Mouse (Mus musculus) adipocyte (in vitro differentiated cells): Measurements from ENCODE around the gene Syngr4.
"Not testable (repeated sequence)": the region's sequence is repeated elsewhere in the genome, so short reads cannot be mapped to it uniquely, and the experiment has no call there.

Source experiments
- DNase-seq: peaks from one replicate; pipeline ENCODE4 v3.0.0-alpha.2; 2016; ENCODE audit warnings: low spot score

Syngr4 gene

DNA sequence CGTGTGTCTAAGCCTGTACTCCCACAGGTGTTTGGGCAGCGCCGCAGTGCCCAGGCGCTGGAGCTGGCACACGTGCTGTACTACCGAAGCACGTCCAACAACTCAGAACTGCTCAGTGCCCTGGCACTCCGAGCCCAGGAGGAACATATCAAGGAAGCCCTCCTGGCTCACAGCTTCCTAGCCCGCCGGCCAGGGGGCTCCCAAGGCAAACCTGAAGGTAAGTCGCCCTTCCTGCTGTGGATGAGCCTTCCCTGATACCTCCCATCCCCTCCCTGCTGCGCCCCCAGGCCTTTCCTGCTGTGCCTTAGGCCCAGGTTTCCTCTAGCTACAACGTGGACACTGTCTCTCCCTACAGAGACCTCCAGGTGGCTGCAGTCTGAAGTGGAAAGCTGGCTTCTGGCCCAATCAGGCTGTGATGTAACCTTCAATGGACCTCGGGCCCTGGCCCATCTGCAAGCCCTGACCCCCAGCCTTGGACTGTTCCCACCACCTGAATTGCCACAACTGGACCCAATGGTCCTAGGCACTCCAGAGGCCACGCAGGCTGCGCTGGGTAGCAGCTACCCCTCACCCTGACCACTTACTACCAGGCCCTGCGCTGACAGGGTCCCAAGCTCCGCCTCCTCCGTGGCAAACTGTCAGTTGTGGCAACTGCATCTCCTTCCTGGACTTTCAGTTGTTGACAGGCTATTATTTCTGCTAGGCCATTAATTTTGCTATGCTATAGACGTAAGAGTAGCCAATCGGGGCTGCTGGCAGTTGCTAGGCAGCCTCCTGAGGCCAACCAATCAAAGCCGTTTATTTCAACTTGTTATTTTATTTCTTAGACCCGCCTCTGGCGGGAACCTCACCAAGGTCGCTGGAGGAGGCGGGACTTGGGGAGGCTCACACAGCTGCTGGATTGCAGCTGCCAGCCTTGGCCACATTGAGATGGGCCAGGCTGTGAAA, 19.8 kb upstream of the Syngr4 start:
- peak; percentile 17 for DNase-seq

- no peak for DNase-seq
These were observed 18.5 kb upstream of the Syngr4 start for GRCm38 (mm10) chr7:45915011-45915410.

- no peak for DNase-seq
These were observed 17.6 kb upstream of the Syngr4 start for GRCm38 (mm10) chr7:45914067-45914466.

DNA sequence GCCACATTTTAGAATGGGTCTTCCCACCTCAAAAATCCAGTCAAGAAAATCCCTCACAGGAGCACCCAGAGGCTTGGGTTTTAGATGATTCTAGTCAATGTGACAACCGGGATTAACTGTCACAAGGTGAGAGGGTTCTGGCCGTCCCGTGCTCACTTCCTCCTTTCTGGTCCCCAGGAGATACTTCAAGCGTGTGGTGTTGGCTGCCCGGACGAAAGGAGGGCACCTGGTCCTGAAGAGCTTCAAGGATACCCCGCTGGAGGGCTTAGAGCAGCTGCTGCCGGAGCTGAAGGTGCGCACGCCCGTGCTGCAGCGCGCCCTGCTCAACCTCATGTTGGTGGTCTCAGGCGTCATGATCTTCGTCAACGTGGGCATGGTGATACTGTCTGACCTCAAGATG, 12.6 kb upstream of the Syngr4 start:
- DNase-seq, result no peak

DNA sequence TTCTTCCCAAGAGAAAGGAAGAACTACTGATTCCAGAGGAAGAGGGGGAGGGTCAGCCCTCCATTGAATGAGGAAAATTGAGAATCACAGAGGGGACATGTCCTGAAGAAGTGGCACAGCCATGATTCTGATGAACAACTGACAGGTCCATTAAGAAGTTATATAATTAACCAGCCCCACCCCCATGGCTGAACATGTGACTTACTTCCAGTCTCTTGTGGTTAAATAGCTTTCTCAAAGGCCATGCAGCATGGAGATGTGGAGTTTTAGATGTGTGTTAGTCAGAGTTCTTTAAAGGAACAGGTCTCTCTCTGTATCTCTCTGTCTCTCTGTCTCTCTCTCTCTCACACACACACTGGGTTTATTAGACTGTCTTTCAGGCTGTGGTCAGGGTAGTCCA, 11.9 kb upstream of the Syngr4 start:
- no peak for DNase-seq

DNA sequence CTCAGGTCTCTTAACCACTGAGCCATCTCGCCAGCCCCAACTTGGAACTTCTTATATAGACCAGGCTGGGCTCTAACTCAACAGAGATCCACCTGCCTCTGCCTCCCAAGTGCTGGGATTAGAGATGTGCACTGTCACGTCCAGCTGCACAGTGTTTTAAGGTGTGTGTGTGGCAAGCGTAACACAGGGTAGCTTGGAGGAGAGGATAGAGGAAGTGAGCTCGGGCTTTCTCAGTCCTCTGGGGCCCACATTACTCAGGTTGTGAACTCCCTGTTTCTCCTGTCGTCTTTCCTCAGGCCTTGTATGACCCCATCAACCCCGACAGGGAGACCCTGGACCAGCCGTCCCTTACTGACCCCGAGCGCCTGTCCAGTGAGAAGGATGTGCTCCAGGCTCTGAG, 10.1 kb upstream of the Syngr4 start:
- no peak for DNase-seq

DNA sequence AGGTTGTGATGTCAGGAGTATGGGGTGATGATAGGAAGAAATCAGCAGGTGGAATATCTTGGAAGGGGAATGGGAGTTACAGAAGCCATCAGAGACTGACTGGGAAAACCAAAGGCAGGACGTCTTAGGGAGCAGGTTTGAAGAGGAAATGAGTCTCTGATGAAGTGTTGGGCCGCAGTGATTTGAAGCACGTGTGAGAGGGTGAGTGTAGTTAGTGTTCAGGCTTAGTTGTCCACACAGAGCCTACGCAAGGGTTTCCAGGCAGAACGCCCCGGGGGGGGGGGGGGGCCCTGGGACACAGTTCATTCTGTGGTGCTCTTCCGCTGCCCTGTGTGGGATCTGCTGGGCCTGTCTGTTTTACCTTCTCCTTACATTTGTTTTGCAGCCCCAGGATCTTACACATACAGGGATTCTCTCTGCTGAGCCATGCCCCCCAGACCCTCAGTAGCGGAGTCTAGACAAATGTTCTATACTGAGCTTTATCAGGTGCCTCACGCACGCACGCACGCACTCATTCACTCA, 6.0 kb upstream of the Syngr4 start:
- DNase-seq, result no peak

- DNase-seq, result peak; percentile 23
These were observed 5.0 kb upstream of the Syngr4 start for GRCm38 (mm10) chr7:45901562-45901961.

- peak; percentile 47 for DNase-seq
These were observed 1.6 kb upstream of the Syngr4 start for GRCm38 (mm10) chr7:45898125-45898524.

GRCm38 (mm10) chr7:45897258-45897757, 794 bp upstream of the Syngr4 start:
- DNase-seq, result no peak

DNA sequence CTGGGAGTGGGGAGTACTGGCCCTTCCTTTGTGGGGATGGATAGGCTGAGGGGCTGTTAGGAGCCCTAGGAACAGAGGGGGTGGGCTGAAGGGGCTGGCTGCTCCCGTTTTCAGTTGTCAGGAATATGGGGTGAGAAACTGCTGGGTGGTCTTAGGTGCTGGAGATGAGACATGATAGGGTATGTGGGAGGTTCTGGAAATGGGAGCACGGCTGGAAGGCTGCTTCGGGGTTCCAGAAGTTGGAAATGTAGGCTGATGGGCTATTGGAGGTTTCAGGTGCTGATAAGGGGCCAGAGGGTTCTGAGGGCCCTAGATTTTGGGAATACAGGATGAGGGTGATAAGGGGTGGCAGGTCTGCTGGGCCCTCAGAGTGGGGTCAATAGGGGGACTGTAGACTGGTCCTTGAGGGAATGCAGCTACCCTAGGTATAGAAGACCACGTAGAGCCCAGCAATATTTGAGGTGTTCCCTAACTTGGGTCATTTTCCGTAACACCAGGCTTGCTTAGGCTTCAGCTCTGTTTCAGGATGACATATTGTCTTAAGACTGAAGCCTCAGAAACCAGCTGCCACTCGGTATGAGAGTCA, 490 bp downstream of the Syngr4 start:
- DNase-seq, result no peak

- no peak for DNase-seq
These were observed 3.9 kb downstream of the Syngr4 start for GRCm38 (mm10) chr7:45892651-45893050.

GRCm38 (mm10) chr7:45887246-45887645, 9.3 kb downstream of the Syngr4 start:
- DNase-seq, result no peak

GRCm38 (mm10) chr7:45881011-45881410, 15.5 kb downstream of the Syngr4 start:
- no peak for DNase-seq

GRCm38 (mm10) chr7:45880531-45880930, 16.0 kb downstream of the Syngr4 start:
- DNase-seq, result no peak

- DNase-seq, result not testable (repeated sequence)
These were observed 18.2 kb downstream of the Syngr4 start, which contains the start of gene Grin2d for GRCm38 (mm10) chr7:45878278-45878677. Grin2d (minus strand) TSS chr7:45878378.

- DNase-seq, result no peak
These were observed 19.6 kb downstream of the Syngr4 start for GRCm38 (mm10) chr7:45876895-45877294.

DNA sequence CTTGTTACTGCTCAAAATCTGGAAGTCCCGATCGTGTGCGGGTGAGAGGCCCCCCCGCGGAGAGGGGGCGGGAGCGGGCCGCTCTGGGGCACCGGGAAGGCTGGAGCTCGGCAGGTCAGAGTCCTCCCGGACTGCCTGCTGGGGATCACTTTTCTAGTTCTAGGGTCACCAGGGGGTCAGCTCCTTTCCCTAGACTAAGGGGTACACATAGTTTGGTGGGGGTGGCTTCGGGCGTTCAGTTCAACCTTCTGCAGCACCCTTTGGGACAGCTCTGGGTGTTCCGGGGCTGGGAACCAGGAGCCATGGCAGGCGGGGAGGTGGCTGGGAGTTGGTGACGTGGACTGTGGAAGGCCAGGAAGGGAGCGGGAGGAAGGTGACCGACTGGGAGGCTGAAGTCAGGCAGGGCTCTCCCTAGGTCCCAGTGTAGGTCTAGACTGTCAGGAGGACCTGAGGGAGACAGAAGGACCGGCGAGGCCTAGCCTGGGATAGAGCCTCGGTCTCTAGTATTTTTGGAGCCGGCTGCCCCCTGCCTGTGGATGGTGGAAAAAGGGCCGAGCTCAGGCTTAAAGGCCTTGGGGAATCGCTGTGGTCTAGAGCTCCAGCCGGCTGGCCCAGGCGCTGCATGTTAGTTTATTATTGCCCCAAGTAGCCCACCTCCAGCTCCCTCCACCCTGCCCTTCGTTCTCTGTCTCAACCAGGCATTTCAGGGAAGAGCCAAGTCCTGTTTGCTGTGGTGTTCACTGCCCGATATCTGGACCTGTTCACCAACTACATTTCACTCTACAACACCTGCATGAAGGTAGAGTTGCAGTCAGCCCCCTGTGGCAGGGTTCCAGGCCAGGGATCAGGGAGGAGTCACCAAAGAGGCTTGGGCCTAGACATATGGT, 23.2 kb downstream of the Syngr4 start:
- DNase-seq, result peak; percentile 50

GRCm38 (mm10) chr7:45872624-45873023, 23.9 kb downstream of the Syngr4 start, which contains the start of gene Kdelr1:
Kdelr1 (plus strand) TSS chr7:45872772.
- peak; percentile 83 for DNase-seq

DNA sequence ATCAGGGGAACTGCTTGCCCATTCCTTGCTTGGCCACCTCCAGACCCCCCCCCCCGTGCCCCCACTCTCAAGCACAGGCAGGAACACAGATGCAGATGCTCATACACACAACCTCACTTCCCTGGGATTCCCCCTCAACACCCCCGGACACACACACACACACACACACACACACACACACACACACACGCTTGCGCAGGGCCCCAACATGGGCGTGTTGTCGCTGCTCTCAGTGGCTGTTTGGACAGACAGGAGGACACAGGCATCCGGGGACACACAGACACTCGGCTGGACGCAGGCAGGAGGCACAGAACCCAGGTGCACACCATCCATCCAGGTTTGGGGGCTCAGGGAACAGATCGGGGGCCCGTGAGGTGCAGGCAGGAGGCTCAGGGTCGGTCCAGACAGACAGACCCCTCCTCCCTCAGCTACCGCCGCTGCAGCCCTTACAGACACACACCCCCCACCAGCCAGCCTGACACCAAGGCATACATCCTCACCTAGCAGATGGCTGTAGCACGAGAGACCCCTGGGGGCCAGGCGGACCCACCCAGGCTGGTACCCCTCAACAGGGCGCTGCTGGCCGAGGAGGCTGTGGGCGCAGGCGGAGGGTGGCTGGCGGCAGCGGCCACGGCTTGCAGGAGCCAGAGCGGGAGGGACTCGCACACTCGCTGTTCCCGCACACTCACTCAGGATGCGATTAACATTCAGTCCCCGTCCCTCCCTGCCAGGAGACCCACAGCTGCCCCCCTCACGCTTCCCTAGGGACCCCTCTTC, 26.0 kb downstream of the Syngr4 start:
- no peak for DNase-seq

DNA sequence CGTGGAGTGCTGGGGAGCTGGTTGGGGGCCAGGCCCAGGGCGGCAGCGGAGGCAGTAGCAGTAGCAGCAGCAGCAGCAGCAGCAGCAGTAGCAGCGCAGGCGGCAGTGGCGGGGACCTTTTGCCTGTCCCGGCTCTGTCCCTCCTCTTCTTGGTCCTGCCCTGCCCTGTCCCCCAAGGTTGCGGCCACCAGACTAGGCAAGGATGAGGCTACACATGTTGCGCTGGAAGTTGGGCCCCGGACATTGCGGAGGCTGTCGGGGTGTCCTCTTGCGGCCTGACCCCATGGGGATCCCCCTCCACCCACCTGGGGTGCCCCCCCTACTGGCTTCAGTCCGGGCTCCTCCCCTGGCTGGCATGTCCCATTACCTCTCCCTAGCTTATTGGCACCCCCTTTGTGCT, 26.7 kb downstream of the Syngr4 start:
- DNase-seq, result no peak
